Mouse (Mus musculus) intestine, embryonic 15.5 days (tissue): ENCODE data around the gene Slc38a3. TPM values are rescaled to one million over a fixed set of nuclear protein-coding genes. Genes with fewer than 3 reads are reported as not detected.

Experiments
- ATAC-seq: fragments of 200-750 bp; cut with Nextera tagmentation; 2 replicates; pipeline ENCODE4 v1.8.0; 2017; ENCODE audit warnings: moderate TSS enrichment, moderate library complexity
- H3K27ac ChIP-seq: fragments of 300-500 bp; sonication (generic); 2 replicates; pipeline ENCODE4 v1.5.1; 2015; ENCODE audit warnings: mild to moderate bottlenecking, inconsistent platforms
- H3K27me3 ChIP-seq: fragments of 300-500 bp; sonication (generic); replicated peaks from 2 replicates; pipeline ENCODE4 v1.6.1; 2015; ENCODE audit warnings: inconsistent platforms
- H3K36me3 ChIP-seq: fragments of 300-500 bp; sonication (generic); 2 replicates; pipeline ENCODE4 v1.6.1; 2015; ENCODE audit warnings: inconsistent platforms
- H3K4me1 ChIP-seq: fragments of 300-500 bp; sonication (generic); replicated peaks from 2 replicates; pipeline ENCODE4 v1.6.1; 2015; ENCODE audit warnings: inconsistent platforms
- H3K4me2 ChIP-seq: fragments of 300-500 bp; sonication (generic); replicated peaks from 2 replicates; pipeline ENCODE4 v1.6.1; 2015; ENCODE audit warnings: mild to moderate bottlenecking, inconsistent platforms
- H3K4me3 ChIP-seq: fragments of 300-500 bp; sonication (generic); replicated peaks from 2 replicates; pipeline ENCODE4 v1.5.1; 2015; ENCODE audit warnings: inconsistent platforms
- H3K9ac ChIP-seq: fragments of 300-500 bp; sonication (generic); 2 replicates; pipeline ENCODE4 v1.6.1; 2015; ENCODE audit warnings: inconsistent platforms
- H3K9me3 ChIP-seq: fragments of 300-500 bp; sonication (generic); 2 replicates; pipeline ENCODE4 v1.6.1; 2016; ENCODE audit warnings: inconsistent platforms
- WGBS: fragments of 180-500 bp; shearing (Covaris S2); methylation state at CpG from one replicate; pipeline ENCODE4 v1.1.7; 2015; 5-methylcytosine and 5-hydroxymethylcytosine counted together
- polyA plus RNA-seq: library from polyadenylated mRNA; unstranded; fragments of >200 nt; fragmentation: Nextera tagmentation; extraction: Ambion mirVana; gene quantifications from 2 replicates; pipeline ENCODE4 v1.2.1, GENCODE M21; 2015

The Slc38a3 gene
- polyA plus RNA-seq, 1 experiment from 2014 or later = 8.4 TPM

DNA sequence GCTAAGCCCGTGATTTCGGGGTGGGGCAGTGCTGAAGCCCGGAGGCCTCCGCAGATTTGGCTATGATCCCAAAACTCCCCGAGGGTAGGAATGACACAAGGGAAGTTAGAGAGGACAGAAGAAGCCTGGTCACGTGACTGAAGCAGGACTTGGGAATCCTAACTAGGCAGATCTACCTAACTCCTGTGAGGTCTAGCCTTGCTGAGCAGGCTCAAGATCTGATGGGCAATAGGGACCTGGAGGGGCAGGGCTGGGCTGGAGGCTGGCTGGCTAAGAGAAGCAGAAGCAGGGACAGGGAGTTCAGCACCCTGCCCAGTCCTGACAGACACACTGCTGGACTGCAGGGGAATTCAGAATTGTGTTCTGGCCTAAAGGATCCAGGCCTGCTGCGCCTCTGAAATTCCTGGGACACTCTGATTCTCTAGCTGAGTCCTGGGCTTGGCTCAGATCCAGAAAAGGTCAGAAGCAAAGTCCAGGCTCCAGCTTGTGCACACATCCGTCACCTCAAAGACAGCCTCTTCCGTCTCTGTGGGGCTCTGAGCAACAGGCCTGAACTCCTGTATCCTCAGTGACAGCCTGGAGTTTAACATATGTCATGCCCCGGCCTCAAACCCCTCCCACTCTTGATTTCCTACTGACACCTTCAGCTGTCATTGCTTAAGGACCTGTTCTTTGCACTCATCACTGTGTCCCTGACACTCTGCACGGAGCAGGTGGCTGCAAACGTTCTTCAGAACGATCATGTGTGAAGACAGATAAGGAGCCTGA is 50.4 kb downstream of the Slc38a3 start:
- Histone ChIP-seq H3K4me3 (no peak overlapping the region), H3K27ac (peak overlapping the region; percentile 87), H3K4me1 (peaks cover 29% of the 10 kb centered on the region), H3K9ac (peak overlapping the region; percentile 10; the same call in 1 of the 2 replicates), H3K36me3 (peaks cover 31% of the 10 kb centered on the region), H3K9me3 (no peaks in the 10 kb centered on the region), H3K4me2 (0 out of 2 replicates have a peak overlapping the region, but pooled peaks have one; percentile 1), H3K27me3 (no peaks in the 10 kb centered on the region)
- 21% methylated on average over 13 of the region's 13 CpGs for WGBS
- peak; percentile 84 for ATAC-seq

DNA sequence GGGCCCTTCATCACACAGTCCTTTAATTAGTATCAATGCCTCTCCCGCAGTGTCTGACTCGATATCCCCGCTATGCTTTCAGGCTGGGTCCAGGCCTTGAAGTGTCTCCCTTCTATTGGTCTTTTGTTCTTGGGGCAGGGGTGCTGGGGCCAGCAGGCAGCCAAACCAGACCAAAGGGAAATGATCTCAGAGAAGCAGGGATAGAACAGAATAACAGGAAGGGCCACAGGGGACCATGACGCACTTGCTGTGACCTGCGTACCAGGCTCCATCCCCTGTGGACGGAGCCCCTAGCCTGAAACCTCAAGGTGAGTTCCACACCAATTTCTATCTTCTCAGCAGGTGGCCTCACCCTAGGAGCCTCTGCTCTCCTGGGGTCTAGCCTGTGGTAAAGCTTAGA is 51.2 kb downstream of the Slc38a3 start:
- Histone ChIP-seq H3K9ac (no peak overlapping the region), H3K4me3 (no peak overlapping the region), H3K27me3 (no peaks in the 10 kb centered on the region), H3K36me3 (peaks cover 31% of the 10 kb centered on the region), H3K4me1 (peaks cover 31% of the 10 kb centered on the region), H3K4me2 (no peak overlapping the region), H3K27ac (0 out of 2 replicates have a peak overlapping the region, but pooled peaks have one; percentile 87), H3K9me3 (no peaks in the 10 kb centered on the region)
- WGBS = 82% methylated on average over 6 of the region's 6 CpGs
- ATAC-seq = no peak

DNA sequence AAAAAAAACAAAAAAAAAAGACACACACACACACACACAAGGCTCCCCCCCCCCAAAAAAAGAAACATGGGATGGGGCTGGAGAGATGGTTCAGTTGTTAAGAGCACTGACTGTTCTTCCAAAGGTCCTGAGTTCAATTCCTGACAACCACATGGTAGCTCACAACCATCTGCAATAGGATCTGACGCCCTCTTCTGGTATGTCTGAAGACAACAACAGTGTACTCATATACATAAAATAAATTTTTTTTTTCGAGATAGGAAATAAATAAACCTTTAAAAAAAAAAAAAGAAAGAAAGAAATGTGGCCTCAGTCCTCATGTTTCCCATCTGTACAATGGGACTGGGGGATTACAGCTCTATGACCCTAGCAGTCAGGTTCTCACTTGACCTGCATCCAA is 51.9 kb downstream of the Slc38a3 start:
- H3K4me1 ChIP-seq = peaks cover 34% of the 10 kb centered on the region
- no peak for ATAC-seq
- no peaks in the 10 kb centered on the region for H3K27me3 ChIP-seq
- no peaks in the 10 kb centered on the region for H3K9me3 ChIP-seq
- H3K4me2 ChIP-seq = no peak overlapping the region
- no peak overlapping the region for H3K27ac ChIP-seq
- H3K4me3 ChIP-seq = no peak overlapping the region
- no peak overlapping the region for H3K9ac ChIP-seq
- peaks cover 31% of the 10 kb centered on the region for H3K36me3 ChIP-seq
- WGBS = 70% methylated on average over 2 of the region's 2 CpGs

DNA sequence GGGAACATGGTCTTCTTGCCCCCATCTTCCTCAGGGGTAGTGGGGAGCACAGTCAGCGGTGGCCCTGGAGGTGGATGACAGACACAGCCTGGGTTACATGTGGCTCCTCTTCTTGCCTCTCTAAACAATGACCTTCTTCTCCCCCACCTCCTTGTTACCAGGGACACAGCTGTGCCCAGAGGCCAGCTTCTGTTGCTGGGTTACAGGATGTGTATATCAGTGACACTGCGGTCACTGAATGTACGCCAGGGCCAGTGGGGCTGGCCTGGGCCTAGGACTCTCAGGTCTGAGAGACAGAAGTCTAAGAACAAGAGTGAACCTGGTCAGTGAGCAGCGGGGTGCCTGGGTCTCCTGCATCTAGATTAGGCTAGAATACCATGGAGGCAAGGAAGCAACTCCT is 54.3 kb downstream of the Slc38a3 start:
- Histone ChIP-seq H3K9ac (no peak overlapping the region), H3K4me1 (peaks cover 38% of the 10 kb centered on the region), H3K27ac (no peak overlapping the region), H3K36me3 (peaks cover 30% of the 10 kb centered on the region), H3K27me3 (no peaks in the 10 kb centered on the region), H3K9me3 (no peaks in the 10 kb centered on the region), H3K4me2 (no peak overlapping the region), H3K4me3 (no peak overlapping the region)
- ATAC-seq = no peak
- 74% methylated on average over 4 of the region's 4 CpGs for WGBS

DNA sequence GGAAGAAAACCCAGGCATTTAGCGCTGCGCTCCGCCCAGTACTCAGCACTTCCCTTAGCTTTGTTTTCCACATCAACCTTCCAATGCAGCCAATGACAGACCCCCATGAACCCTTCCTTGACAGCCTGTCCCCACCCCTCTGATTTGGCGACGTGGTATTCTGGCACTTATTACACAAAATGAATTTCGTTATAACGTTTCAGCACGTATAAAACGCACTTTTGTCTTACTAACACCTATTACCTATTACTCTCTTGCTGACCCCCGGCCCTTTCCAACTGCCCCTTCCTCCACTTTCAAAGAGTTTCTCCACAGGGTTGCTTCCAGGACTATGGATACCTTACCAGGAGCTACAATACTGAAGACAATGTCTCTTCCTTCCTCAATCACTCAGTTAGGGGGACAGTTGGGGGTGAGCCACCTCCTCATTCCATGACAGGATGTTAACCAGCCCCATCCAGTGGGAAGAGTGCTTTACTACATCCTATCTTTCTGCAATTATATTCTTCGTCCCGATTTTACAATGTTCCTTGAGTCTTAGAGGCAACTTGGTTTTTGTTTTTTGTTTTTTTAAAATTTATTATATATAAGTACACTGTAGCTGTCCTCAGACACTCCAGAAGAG is 56.3 kb downstream of the Slc38a3 start:
- Histone ChIP-seq H3K4me2 (peak overlapping the region; percentile 82), H3K27me3 (no peaks in the 10 kb centered on the region), H3K27ac (peak overlapping the region; percentile 86), H3K9ac (peak overlapping the region; percentile 34), H3K36me3 (peaks cover 21% of the 10 kb centered on the region; the same call in 1 of the 2 replicates), H3K4me1 (peaks cover 32% of the 10 kb centered on the region), H3K4me3 (peak overlapping the region; percentile 2; the same call in 1 of the 2 replicates), H3K9me3 (no peaks in the 10 kb centered on the region)
- ATAC-seq = peak; percentile 29
- WGBS = 9% methylated on average over 12 of the region's 12 CpGs

DNA sequence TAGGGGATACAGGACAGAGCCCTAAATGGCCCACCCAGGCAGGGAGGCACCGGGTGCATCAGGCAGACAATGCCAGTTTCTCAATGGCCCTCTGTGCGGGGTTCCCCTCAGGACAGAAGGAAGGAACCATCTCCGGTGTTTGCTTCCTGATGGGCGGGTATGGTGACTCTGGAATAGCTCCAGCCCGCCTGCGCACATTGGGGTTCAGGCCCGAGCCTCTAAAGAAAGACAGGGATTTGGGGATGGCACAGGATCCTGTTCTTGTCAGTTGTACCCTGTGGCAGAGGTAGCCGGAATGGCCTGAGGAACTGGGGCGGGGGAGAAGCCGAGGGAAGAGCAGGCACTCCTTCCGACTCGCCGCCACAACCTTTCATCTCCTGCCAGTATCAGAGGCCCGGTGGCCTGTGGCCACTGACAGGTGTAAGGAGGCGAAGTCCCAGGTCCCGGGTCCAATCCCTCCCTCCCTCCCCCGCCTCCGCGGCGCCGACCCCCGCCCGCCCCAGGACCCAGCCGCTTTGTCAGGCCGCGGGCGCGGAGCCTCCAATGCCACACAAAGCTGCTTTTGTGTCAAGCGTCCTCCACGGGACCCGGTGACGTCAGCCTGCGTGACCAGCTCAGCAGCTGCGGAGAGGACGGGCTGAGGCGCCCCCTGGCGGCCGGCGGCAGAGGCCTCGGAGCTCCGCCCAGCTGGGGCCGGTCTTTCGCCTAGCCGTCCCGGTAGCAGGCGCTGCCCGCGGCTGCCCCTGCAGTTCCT is 57.0 kb downstream of the Slc38a3 start:
- H3K4me1 ChIP-seq = peaks cover 39% of the 10 kb centered on the region
- peak overlapping the region; percentile 82 for H3K4me2 ChIP-seq
- peak; percentile 92 for ATAC-seq
- WGBS = 5% methylated on average over 40 of the region's 48 CpGs
- H3K36me3 ChIP-seq = peaks cover 21% of the 10 kb centered on the region; the same call in 1 of the 2 replicates
- H3K27me3 ChIP-seq = no peaks in the 10 kb centered on the region
- peak overlapping the region; percentile 35 for H3K4me3 ChIP-seq
- no peaks in the 10 kb centered on the region for H3K9me3 ChIP-seq
- peak overlapping the region; percentile 92 for H3K27ac ChIP-seq
- H3K9ac ChIP-seq = peak overlapping the region; percentile 55

DNA sequence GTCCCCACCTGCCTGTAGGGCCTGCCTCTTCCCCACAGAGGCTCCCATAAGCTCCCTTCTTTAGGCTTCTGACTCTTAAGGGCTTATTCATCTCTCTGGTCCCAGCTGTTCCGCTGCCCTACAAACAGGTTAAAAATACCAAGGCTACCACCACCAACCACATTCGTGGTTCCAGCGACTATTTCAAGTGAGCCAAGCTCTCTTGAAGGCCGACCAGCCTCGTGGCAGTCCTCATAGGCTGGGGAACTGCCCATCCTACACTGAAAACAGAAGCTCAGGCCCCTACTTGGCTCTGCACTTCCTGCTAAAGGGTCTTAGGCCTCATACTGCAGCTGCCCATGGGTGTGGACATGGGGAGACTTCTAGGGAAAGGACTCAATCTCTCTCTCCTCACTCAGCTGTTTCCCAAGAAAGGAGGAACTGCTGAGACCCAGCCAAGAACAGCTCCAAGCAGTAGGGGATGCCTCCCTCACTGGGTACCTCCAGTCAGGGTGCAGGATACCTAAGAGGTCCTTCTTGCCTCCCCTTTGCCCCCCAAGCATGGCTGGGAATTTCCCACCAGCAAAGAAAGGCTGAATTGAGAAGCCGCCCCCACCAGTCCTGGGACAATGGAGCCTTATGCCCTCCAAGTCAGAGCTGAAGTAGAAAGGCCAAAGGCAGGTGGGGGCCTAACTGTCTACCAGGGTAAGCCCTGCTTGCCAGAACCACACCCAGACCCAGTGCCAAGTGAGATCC is 57.7 kb downstream of the Slc38a3 start:
- 71% methylated on average over 6 of the region's 6 CpGs for WGBS

DNA sequence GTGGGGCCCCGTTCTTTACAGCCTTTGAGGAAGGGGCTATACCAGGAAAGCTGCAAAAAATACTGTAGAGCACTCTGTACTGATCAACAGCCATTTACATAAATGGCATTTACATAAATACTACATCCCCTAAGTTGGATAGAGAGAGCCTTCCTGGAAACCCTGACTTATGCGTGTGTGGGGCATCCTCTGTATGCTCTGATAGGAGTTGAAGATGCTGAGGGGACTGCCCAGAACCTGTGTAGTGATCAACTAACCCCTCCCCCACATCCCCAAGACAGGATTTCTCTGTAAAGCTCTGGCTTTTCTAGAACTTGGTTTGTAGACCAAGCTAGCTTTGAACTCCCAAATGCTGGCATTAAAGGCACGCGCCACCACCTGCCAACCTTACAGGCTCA is 59.9 kb downstream of the Slc38a3 start:
- no peaks in the 10 kb centered on the region for H3K36me3 ChIP-seq
- H3K27ac ChIP-seq = peak overlapping the region; percentile 7; the same call in 1 of the 2 replicates
- no peak overlapping the region for H3K9ac ChIP-seq
- WGBS = 64% methylated on average over 4 of the region's 4 CpGs
- H3K4me2 ChIP-seq = peak overlapping the region; percentile 59; the same call in 1 of the 2 replicates
- peaks cover 61% of the 10 kb centered on the region for H3K4me1 ChIP-seq
- no peak for ATAC-seq
- H3K9me3 ChIP-seq = no peaks in the 10 kb centered on the region
- H3K4me3 ChIP-seq = no peak overlapping the region
- no peaks in the 10 kb centered on the region for H3K27me3 ChIP-seq

More for the DNA sequence above, 57.7 kb downstream of the Slc38a3 start:
- Histone ChIP-seq H3K9me3 (no peaks in the 10 kb centered on the region), H3K4me2 (peak overlapping the region; percentile 82), H3K36me3 (peaks cover 17% of the 10 kb centered on the region; the same call in 1 of the 2 replicates), H3K27ac (peak overlapping the region; percentile 92), H3K4me3 (peak overlapping the region; percentile 35), H3K9ac (peak overlapping the region; percentile 55), H3K27me3 (no peaks in the 10 kb centered on the region), H3K4me1 (peaks cover 46% of the 10 kb centered on the region)
- no peak for ATAC-seq

DNA sequence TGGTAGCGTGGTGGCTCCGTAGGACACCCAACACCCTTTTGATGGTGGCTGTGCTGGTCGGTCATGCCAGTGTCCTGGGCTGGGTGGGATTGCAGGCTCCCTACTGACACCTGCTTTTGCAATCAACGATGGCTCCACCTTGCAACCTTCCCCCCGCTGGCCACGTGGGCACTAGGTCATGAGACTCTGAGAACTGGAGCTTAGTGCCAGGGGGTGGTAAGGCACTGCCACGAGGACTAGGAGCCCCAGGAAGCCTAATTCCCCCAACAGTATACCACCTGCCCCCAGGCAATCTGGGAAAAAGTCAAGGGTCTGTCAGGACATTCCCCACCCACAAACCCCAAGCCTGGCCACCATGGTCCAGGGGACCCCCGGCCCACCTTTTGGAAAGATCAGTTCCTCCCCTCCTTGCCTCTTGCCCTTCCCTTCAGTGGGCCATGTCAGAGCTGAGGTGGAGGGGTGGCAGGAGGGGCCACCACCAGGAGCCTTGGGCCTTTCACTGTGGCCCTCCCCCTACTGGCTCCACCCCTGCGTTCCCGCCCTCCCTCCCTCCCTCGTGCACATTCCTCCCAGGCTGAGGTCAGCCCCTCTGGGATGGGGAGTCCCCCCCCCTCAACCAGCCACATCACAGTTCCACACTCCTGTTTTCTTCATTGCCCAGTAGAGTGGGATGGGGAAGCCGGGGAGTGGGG is 60.4 kb downstream of the Slc38a3 start, which contains the start of gene Sema3b:
Gene Sema3b (minus strand): TSS at position 489 of the 692 bp plus-strand sequence.
- no peak within 1 kb of the TSS for H3K4me3 ChIP-seq
- ATAC-seq = no peak
- H3K27ac ChIP-seq = peak within 1 kb of the TSS; percentile 86
- H3K27me3 ChIP-seq = no peaks in the 10 kb centered on the region
- no peaks in the 10 kb centered on the region for H3K9me3 ChIP-seq
- no peaks in the 10 kb centered on the region for H3K36me3 ChIP-seq
- 40% methylated on average over 12 of the region's 12 CpGs for WGBS
- peak within 1 kb of the TSS; percentile 59 for H3K4me2 ChIP-seq
- H3K4me1 ChIP-seq = peaks cover 64% of the 10 kb centered on the region
- peak within 1 kb of the TSS; percentile 26; the same call in 1 of the 2 replicates for H3K9ac ChIP-seq

DNA sequence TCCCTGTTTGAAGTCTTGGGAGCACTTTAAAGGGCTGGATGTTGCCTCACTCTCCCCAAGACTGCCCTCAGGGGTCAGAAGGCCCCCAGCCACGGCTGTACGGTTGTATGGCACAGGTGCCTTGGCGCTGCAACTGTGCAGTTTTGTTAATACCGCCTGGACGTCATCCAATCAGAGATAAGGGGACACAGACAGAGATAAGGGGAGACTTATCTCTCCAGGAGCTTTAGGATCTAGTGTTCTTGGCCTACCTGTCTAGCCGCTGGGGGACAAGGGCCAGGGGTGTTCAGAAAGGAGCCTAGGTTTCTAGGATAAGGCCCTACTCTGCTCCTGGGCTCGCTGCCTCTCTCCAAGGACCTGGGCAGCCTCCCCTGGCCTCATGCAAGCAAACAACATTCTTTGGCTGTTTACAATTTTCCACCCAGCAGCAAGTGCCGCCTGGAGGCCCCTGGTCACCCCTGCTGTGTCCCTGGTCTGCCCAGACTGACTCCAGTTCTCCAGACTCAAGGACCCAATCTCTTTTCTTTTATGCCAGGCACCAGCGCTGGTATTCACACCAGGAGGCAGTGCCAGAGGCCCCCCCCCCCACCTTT is 61.6 kb downstream of the Slc38a3 start:
- 35% methylated on average over 9 of the region's 9 CpGs for WGBS
- Histone ChIP-seq H3K4me3 (no peak overlapping the region), H3K4me2 (peak overlapping the region; percentile 59), H3K36me3 (no peaks in the 10 kb centered on the region), H3K9me3 (no peaks in the 10 kb centered on the region), H3K27me3 (no peaks in the 10 kb centered on the region), H3K4me1 (peaks cover 66% of the 10 kb centered on the region), H3K27ac (peak overlapping the region; percentile 86), H3K9ac (peak overlapping the region; percentile 26; the same call in 1 of the 2 replicates)
- ATAC-seq = no peak

DNA sequence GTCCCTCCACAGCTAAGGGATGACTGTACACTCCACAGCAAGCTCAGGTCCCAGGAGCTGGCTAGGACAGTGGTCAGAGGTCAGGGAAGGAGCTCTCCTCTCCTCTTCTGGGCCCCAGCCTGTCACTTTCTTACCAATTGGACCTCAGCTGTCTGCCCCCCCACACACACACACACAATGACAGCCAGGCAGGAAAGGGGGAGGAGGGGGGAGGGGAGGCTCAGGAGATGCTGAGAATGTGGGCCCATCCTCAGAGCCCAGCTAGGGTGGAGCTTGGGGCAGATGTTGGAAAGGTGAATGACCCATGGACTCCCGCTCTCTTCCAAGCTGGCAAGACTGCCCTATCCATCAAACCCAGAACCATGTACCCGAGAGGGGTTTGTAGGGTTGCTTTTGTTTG is 62.3 kb downstream of the Slc38a3 start:
- Histone ChIP-seq H3K27ac (peak overlapping the region; percentile 86), H3K4me3 (peak overlapping the region; percentile 23), H3K36me3 (no peaks in the 10 kb centered on the region), H3K4me1 (peaks cover 62% of the 10 kb centered on the region), H3K4me2 (peak overlapping the region; percentile 59), H3K27me3 (no peaks in the 10 kb centered on the region), H3K9ac (peak overlapping the region; percentile 29; the same call in 1 of the 2 replicates), H3K9me3 (no peaks in the 10 kb centered on the region)
- peak; percentile 1; the same call in 1 of the 2 replicates for ATAC-seq
- 53% methylated on average over 2 of the region's 2 CpGs for WGBS
